Mouse (Mus musculus): ENCODE measurements at regions not wholly inside any gene's neighbourhood (a gene's known extent, or its start where the extent isn't known, plus 50 kb on each side); places are given as distances from the start of the nearest gene placed in this dataset.

DNA sequence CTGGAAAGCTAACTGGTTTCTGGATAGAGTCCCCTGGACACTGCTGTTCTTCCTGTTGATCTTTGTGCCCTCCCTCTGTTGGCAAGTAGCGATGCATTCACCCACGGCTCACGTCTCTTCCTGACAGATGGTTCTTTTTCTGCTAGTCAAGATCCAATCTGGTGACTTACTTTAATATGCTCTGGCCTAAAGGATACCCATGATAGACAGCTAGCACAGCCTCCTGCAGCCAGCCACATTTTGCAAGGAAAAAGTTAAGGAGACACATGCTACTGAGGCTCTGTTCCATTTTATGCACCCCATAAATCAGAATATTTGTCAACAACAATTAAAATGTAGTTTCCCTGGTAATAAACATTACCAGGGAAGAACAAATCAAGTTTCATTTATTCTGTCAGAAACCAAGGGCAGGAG lies 410.3 kb upstream of the Tmpo start:
- no peak for TF ChIP-seq CTCF (IDR thresholded peaks at IDR 0.05; ENCODE audit: low read depth)
- TF ChIP-seq EP300 (IDR thresholded peaks at IDR 0.05; ENCODE audit: low read depth), result no peak
